Mouse (Mus musculus): ENCODE results near the gene Arl1.
"Not testable (repeated sequence)": the region's sequence is repeated elsewhere in the genome, so short reads cannot be mapped to it uniquely, and the experiment has no call there.

Gene Arl1

DNA sequence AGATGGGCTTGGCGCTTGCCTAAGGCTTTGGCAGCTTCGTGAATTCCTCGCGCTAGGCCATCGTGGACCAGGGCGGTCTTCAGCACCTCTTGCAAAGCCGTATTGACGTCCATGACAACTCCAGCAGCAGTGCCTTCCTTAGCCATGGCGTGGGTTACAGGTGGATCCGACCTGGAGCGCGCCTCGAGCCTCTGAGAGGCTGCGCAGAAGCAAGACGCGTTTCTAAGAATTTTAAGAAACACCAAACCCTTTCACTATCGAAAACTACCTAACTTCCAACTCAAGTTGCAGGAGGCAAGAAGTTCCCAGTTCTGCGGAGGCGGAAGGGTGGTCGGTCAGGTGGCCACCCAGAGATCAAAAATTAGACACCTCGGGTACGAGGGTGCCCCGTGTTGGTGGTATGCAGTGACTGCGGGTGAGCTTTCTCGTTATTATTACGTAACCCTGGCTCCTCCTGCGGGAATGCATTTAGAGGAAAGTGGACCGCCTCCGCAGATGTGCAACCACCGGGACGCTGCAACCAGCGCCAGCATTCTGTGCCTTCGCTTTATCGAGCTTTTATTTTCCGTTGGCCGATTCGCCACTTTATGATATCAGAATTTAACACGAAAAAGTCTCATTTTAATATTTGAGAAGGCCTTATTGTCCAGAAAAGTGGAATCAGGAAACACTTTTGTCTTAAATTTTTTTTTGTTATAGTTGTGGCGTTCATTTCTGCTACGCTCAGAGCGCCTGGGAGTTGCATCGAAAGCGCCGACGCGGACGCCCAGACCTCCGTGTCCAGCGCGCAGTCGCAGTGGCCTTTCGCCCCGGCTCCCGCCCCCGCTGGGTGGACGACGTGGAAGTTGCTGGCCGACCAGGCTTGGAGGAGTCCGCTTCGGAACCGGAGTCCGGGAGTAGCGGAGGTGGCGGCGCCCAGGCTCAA is at the start of gene Arl1:
TSS of gene Arl1 (plus strand) at position 288 of the 925 bp plus-strand sequence.
- DNase-seq: peak; percentile 96 to 97

DNA sequence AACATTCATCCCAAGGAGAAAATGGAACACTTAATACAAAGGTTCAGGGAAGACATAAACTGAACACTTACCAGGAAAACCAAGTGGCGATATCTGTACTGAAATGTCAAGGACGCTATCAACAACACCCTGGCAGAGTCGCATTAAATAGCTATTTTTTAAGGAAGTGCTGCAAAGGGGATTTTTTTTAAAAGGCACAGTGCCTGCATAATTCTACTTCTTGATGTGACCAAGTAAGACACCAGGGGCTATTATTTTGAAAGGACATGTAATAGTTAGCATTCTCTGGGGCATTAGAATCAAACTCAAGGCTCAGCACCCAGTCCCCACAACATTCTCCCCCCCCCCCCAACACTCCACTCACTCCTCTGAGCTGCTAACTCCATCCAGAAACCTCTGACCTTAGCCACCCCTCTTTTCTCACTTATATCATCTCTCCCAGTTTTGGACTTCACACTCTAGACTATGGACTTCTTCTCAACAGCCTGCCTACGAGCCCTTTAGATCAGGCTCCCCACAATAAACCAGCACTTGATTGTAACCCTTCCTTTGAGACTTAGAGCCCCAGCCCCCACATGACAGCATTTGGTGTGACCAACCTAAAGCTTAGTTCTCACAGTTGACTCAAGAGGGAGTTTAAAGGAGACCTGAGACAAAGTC is 47.6 kb upstream of the Arl1 start:
- DNase-seq: no peak

DNA sequence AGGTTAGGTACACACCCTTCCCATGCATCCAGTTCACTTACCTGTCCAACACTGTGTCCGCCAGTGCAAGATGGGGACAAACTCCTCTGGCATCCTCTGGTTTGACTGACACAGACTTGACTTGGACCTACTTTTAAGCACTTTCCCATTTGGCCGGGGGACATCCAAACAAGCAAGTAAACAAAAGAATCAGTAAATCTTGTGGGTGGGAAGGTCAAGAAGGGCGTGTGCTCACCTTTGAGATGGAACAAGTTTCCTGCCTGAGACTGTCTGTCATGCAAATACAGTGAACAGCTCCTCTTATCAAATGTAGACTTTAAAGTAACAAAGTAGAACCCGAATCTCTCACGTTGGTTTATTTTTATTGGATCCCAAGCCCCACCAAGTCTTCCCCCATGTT is 45.7 kb upstream of the Arl1 start, which contains the start of gene Spic:
TSS of gene Spic (minus strand) at position 91 of the 400 bp plus-strand sequence.
- no peak for DNase-seq

DNA sequence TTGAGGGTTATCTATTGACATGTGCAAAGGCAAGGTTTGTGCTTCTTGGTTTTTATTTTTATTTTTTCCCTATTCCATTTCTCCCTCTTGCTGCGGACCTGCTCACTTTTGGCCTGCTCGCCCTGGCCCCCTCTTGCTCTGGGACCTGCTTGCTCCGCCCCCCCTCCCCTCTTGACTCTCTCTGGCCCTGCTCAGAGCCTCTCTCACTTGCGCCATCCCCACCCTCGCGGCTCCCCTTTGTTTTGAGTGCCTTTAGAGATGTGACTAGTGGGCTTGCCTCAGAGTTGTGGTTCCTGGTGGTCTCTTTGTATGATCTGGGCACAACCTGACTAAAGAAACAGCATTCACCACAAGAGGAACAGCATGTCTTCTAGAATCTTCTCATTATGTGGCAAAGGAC is 29.7 kb upstream of the Arl1 start:
- no peak for DNase-seq

DNA sequence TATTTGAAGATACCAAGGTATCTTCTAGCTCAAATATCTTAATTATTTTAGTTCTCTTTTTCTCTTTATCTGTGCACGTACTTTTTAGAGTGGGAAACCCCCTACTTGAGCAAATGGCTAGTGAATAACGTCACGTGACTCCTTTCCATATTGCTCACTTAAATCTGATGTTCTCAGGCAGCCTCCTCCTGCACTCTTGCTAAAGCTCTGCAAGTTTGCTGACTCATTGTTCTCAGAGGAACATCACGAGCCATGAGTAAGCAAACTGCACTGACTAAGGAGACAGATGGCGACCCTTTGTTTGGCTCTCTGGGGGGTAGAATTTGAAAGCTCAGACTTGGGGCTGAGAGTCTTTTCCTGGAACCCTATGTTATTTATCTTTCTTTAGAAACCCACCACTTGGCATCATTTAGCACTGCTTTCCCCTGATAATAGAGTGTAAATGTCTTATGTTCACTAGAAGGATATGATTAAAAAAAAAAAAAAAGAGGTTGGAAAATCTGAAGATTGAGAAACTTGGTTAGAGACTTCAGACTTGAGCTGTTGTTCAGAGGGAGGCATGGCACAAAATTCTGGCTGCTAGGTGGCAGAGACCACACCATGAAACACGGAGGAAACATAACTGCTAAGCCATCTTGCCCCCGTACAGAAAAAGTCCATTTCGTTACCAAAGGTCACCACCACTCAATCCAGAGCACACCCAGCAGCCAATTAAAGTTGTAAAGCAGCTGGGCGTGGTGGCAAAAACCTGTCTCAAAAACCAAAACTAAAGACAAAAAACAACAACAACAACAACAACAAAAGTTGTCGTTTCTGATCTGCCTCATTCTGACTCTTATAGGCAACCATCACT is 21.8 kb upstream of the Arl1 start:
- DNase-seq: no peak

DNA sequence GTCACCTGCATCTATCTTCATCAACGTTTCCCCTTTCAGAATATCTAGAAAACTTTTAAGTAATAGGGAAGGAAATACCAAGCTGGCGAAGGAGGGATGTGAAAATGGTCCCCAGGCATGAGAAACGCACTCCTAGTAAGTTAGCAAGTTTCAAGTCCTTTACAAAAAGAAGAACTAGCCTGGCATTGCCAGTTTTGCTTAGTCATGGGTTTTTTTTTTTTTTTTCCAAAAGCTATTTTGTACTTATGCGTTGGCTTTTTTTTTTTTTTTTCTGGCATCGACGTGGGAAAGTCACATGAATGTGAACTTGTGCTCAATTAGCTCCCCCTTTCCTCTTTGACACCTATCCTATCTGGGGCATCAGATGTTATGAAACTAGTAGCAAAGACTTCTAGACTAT is 18.3 kb upstream of the Arl1 start:
- DNase-seq: no peak

DNA sequence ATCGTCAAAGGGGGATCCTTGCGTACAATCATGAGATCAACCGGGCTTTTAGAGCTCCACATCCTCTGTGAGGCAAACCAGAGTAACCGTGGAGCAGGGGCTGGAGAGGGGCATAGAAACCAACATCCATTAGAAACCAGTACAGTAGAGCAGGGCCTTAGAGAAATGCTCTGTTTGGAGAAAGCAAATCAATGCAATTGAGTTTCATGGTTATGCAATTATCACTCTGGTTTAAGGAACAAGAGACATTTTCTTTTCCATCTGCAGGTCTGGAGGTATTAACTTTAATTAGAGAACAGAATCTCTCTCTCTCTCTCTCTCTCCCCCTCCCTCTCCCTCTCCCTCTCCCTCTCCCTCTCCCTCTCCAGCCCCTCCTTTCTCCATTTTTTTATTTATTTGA is 15.9 kb upstream of the Arl1 start:
- no peak for DNase-seq

DNA sequence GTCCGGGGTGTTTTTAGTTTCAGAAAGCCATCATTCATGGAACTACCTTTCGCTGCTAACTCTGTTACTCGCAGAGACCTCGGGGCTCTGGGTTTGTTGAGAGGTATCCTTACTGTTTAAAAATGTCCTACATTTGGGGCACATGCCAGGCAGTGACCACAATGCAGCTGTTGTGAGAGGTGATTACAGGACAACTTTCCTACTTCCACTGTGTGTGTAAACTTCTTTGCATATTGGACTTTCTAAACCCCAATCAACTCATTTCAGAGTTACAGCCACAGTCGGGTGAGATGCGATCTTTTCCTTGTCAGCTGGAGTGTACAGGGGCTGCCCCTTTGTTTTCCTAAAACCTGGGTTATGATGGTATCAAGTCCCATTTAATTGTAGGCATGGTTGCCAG is 15.0 kb upstream of the Arl1 start:
- no peak for DNase-seq

DNA sequence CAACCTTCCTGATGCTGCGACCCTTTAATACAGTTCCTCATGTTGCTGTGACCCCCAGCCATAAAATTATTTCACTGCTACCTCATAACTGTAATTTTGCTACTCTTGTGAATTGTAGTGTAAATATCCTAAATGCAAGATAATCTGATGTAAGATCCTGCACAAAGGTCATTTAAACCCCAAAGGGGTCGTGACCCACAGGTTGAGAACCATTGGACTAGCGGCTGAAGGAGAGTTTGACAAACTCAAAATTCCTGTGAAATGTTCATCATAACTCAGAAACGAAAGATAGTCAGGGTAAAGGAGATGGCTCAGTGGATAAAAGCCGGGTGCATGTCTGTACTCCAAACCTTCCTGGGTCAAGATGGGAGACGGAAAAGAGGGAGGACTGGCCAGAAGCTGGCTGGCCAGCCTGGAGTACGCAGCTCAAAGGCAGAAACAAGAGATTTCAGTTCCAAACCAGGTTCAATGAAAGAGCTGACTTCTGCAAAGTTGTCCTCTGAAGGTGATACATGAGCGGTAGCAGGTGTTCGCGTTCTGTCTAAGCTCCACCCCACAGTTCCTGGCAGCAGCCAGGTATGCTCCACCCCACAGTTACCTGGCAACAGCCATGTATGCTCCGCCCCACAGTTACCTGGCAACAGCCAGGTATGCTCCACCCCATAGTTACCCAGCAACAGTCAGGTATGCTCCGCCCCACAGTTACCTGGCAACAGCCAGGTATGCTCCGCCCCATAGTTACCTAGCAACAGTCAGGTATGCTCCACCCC is 13.5 kb upstream of the Arl1 start:
- DNase-seq: no peak

DNA sequence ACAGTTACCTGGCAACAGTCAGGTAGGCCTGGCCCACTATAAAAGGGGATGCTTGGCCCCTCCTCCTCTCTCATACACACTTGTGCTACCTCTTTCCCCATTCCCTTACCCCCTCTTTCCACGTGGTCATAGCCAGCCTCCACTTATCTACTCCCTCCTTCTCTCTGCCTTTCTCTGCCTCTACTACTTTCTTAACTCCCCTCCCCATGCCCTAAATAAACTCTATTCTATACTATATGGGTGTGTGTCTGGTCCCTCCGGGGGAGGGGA is 13.0 kb upstream of the Arl1 start:
- DNase-seq: no peak

DNA sequence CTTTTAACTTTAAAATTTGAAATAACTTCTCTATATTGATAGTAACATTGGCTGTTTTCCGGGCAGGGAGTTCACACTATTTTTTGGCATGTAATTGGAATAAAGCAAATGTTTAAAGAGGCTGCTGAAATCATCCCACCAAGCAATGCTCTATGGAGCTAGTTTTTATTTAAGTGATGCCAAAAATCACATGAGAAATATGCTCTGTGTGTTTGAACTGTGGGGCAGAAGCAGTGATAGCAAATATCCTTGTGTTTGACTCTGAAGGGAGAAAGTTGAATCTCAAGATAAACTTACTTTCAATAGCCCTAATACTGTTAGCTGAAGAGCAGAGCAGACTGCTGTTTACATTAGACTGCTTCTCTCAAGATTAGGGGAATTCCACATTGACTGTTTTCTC is 11.0 kb upstream of the Arl1 start:
- DNase-seq: no peak

DNA sequence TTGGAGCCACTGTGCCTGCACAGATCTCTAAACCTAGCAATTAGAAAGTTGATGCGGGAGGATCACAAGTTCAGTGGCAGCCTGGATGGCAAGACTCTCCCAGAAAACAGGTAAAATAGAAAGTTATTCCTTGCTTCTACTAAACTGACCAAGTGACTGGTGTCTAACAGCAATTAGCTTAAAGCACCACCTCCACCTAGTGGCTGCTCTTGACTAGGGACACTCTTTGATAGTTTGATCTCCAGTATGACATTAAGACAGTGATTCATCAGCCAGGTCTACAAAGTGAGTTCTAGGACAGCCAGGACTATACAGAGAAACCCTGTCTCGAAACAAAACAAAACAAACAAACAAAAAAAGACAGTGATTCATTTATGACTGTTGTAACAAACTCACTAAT is 5.3 kb upstream of the Arl1 start:
- peak in 1 of 2 experiments; percentile 18 for DNase-seq

DNA sequence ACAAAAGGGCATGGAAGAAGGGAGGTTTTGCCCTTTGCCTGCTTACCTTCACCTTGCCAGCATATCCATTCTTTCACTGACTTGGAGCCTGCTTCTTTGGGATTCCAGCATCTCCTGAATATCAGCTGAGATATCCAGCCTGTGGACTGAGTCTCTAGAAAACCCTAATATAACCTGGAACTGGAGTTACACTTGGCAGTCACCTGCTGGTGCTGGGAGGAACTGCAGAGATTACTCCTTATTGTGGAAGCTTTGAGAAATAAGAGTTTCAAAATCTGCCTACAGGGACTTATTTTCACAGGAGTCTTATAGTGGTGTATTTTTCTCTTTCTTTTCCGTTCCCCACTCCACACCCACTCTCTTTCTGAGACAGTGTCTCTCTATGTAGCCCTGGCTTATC is 3.5 kb upstream of the Arl1 start:
- peak; percentile 17 to 55 for DNase-seq

DNA sequence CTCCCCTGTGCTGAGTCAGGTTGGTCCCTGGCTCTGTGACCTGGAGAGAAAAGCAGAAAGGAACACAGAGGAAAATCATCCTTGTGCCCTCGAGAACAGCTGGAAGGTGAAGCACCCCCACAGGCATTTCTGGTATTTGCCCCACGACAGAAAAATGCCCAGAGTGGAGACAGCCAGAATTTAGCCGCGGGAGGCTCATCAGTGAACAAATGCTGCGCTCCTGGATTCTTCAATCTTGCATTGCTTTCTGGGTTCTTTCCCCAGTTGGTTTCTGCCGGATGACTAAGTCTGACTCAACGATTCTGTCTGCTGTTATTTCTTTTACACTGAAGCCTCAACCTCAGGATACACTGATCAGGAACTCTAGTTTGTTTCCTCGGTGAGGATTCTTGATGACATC is 2.5 kb upstream of the Arl1 start:
- no peak for DNase-seq

DNA sequence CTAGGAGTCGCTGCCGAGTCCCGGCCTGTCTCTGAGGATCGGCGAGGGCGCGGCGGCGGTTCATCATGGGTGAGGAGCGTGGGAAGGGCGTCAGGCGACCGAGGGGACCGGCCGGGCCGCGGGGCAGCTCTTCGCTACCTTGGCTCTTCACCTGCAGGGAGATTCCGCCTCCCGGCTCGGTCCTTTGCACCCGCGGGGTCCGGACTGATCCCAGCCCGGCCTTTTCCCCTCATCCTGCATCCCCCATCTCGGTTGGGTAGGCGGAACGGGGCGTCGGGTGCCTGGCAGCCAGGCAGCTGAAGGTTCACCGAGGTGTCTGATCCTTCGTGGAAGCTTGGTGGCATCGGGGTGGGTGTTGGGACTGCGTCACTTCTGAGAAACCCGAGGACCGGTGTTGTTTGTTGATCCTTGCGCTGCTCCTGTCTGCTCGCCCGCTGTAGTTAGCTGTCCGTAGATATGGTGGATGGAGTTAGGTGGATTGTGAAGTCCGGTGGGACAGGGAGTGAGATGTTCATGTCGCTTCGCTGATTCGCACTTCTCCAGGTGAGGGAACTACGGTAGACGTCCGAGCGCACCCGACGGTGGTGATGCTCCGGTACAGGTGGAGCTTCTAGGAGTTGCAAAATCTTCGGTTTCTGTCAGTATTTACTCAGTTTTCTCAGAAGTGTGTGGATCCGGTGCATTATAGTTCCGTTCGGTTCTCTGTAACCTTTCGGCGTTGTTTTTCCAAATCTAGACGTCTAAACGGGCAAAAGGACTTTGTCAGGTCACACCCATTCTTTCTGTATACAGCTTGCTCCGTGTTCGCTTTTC is 1.0 kb downstream of the Arl1 start:
- no peak for DNase-seq

DNA sequence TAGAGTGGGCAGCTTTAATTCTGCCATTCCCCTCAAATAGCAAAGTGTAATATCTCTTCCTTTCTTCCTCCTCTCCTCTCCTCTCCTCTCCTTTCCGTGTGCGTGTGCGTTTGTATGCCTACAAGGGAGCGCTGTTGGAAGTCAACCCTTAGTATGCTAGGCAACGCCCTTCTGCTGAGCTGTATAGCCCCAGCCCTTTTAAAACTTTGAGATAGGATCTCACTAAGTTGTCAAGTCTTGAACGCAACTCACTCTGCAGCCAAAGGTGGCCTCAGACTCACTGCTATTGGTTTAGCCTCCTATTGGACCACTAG is 1.6 kb downstream of the Arl1 start:
- DNase-seq: no peak

DNA sequence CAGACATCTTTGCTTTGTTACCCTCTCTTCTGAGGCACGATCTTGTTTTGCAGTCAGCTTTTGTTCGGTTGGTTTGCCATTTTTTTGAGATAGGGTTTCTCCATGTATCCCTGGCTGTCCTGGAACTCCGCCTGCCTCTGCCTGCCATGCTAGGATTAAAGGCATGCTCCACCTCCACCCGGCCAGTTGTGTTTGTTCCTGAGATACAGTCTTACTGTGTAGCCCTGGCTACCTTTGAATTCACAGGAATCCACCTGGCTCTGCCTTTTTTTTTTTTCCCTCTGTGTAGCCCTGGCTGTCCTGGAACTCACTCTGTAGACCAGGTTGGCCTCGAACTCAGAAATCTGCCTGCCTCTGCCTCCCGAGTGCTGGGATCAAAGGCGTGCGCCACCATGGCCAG is 8.4 kb downstream of the Arl1 start:
- not testable (repeated sequence) for DNase-seq

DNA sequence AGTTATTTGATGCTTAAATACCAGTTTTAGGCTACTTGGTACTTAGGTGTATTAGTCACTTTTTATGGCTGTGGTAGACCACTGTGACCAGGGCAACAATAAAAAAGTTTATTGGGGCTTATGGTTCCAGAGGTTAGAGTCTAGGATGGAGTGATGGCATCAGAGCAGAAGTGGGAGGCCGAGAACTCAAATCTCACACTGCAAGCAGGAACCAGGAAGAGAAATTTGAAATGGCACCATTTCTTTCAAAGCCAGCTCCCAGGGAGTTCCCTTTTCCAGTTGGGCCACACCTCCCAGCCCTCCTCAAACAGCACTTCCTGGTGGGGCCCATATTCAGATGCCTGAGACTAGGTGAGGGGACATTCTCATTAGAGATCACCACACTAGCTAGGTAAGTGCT is 9.2 kb downstream of the Arl1 start:
- DNase-seq: no peak

DNA sequence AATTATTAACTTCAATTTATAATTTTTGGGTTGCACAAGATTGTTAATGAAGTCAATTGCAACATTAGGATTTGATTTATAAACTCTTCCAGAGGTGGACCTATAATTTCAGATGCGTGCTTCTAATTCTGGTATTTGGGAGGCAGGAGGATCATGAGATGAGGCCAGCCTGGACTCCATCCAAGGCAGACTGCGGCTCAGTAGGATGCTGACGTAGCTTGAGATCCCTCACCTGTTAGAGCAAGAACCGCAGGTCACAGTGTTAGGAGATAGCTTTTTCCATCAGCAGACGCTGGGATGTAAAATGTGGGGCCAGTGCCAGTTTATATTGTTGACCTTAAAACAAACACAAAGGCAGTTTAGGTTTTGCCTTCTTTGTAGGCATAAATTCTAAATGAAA is 10.1 kb downstream of the Arl1 start:
- peak; percentile 25 to 69 for DNase-seq

DNA sequence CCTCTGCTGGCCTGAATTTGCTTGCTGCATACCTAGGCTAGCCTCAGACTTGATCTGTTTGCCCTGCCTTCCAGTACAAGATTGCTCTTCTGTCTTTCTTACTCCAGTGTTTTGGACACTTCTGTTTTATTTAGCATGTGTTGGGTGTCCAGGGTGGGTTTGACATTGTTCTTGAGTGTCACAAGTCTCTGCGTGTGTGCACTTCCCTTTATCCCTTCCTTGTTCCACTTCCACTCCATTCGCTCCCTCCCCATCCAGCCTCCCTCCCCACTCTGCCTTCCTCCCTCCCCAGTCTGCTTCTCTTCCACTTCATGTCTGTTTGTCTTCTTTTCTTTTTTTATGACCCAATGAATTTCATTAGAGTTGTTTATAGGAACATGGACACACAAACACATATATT is 10.8 kb downstream of the Arl1 start:
- DNase-seq: no peak

DNA sequence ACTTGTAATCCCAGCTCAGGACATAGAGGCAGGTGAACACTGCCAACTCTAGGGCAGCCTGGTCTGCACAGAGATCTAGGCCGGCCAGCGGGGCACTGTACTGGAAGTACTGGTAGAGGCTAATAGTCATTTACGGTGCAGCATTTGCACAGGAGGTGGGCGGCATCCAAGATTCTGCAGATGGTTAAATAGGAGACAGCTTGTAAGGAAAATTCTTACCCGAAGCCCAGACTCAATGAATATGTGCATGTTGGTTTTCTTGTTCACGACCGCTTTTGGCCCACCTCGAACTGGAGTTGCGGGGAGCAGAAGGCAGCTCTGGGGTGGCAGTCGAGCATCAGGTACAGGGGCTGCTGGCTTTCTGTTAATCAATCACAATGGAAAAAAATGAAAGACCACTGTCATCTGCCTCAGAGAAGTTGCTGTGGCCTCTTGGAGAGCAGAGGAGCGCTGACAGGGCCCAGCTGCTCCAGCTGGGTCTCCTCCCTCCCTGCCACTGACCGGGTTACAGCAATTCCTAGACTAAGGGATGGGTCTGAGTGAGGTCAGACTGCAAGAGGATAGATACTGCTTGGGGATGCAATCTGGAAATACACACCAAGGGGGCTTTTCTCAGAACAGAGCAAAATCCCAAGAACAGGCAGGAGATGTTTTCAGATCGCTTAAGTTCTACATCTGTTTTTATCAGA is 31.0 kb downstream of the Arl1 start:
- DNase-seq: no peak
